Mouse (Mus musculus) heart, adult 2 months (tissue): ENCODE results near the gene Sec61a2. TPM values are rescaled to one million over a fixed set of nuclear protein-coding genes. Genes with fewer than 3 reads are reported as not detected.

Experiments
- DNase-seq, 2 experiments: peaks; one replicate each; pipeline ENCODE4 v3.0.0; 2021
- H3K27ac ChIP-seq: fragments of 200-600 bp; 2 replicates; pipeline ENCODE4 v1.8.1; 2022
- H3K27me3 ChIP-seq: fragments of 200-500 bp; 2 replicates; pipeline ENCODE4 v1.6.1; 2012; ENCODE audit warnings: mild to moderate bottlenecking, low read length, inconsistent platforms, mixed read lengths; ENCODE audit not compliant: control insufficient read depth, insufficient read depth
- H3K36me3 ChIP-seq: fragments of 200-500 bp; 2 replicates; pipeline ENCODE4 v1.6.1; 2012; ENCODE audit warnings: low read length, inconsistent platforms; ENCODE audit not compliant: control insufficient read depth, insufficient read depth
- H3K4me1 ChIP-seq: fragments of 200-500 bp; 2 replicates; pipeline ENCODE4 v1.6.1; 2011; ENCODE audit warnings: low read length; ENCODE audit not compliant: control insufficient read depth, insufficient read depth
- H3K4me3 ChIP-seq: fragments of 200-600 bp; 2 replicates; pipeline ENCODE4 v1.8.1; 2022
- H3K79me2 ChIP-seq: fragments of 200-500 bp; replicated peaks from 2 replicates; pipeline ENCODE4 v1.6.1; 2012; ENCODE audit warnings: mild to moderate bottlenecking, inconsistent platforms, low read length, moderate library complexity, mixed read lengths; ENCODE audit not compliant: control insufficient read depth, insufficient read depth
- H3K9ac ChIP-seq: fragments of 200-500 bp; 2 replicates; pipeline ENCODE4 v1.6.1; 2012; ENCODE audit warnings: low read depth, mild to moderate bottlenecking, control low read depth, inconsistent platforms, low read length, mixed read lengths
- CTCF ChIP-seq: fragments of 200-600 bp; IDR thresholded peaks from 2 replicates; pipeline ENCODE4 v1.8.1; 2022; ENCODE audit warnings: antibody characterized with exemption, mild to moderate bottlenecking, moderate library complexity
- EP300 ChIP-seq: fragments of 200-500 bp; IDR thresholded peaks from 2 replicates; pipeline ENCODE4 v1.6.1; 2011; ENCODE audit warnings: low read depth, low read length, control low read depth; ENCODE audit not compliant: insufficient read depth
- POLR2A ChIP-seq: fragments of 200-500 bp; IDR thresholded peaks from 2 replicates; pipeline ENCODE4 v1.6.1; 2011; ENCODE audit warnings: mild to moderate bottlenecking, low read depth, low read length, control low read depth; ENCODE audit not compliant: insufficient read depth
- WGBS: fragments of 180-500 bp; shearing (Covaris S2); methylation state at CpG from one replicate; pipeline ENCODE4 v1.1.7; 2018; 5-methylcytosine and 5-hydroxymethylcytosine counted together
- intact Hi-C: fragments of 180-260 bp; cut with DNase I; formaldehyde crosslinking; loops from one replicate; pipeline ENCODE4 v1.15.1; 2025
- polyA plus RNA-seq: library from polyadenylated mRNA; depleted of rRNA; stranded (reverse); fragments of >200 nt; gene quantifications from 2 replicates; pipeline ENCODE4 v1.2.3, GENCODE M21; 2012
- total RNA-seq, 2 experiments: library from RNA; stranded (reverse); gene quantifications; 2 replicates each; pipeline ENCODE4 v1.2.3; 2021

The Sec61a2 gene
- total and polyA plus RNA-seq, 3 experiments = 12.1 to 18.4 (median 12.7) TPM

DNA sequence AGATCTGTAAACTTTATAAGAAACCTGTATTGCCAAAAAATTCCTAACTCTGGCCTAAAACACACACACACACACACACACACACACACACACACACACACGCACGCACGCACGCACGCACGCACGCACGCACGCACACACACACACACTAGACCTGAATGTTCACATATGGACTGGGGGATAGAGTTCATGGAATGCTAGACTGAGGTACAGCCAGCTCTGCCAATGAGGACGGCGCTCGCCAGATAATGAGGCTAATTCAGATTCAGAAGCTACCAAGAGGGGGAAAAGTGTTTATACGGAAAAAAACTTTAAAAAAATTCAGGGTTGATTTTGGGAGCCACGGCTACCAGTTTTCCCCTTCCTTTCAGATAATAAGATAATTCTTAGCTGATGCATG is 44.7 kb upstream of the Sec61a2 start:
- Histone ChIP-seq H3K4me1 (no peaks in the 10 kb centered on the region), H3K4me3 (no peak overlapping the region), H3K79me2 (no peaks in the 10 kb centered on the region), H3K36me3 (no peaks in the 10 kb centered on the region), H3K27ac (no peak overlapping the region), H3K9ac (no peak overlapping the region), H3K27me3 (no peaks in the 10 kb centered on the region)
- WGBS = 89% methylated on average over 14 of the region's 14 CpGs
- intact Hi-C loops = no loop called here
- no peak for TF ChIP-seq POLR2A
- no peak for TF ChIP-seq EP300
- no peak for TF ChIP-seq CTCF
- no peak for DNase-seq

DNA sequence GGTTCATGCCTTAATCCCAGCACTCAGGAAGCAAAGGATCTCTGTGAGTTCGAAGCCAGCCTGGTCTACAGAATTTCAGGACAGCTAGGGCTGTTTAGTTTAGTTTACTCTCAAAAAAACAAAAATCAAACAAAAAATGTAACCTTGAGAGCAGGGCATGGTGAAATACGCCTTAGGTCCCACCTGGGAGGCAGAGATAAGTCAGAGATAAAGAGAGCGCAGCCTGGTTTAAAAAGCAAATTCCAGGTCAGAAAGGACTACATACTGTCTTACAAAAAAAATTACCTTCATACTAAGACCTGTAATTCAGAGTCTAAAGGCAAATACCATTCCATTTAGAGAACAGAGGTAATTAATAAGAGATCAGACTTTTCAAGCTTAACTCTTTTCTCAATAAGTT is 44.1 kb upstream of the Sec61a2 start:
- TF ChIP-seq CTCF = no peak
- no peak for TF ChIP-seq EP300
- TF ChIP-seq POLR2A = no peak
- DNase-seq = no peak
- H3K27ac ChIP-seq = no peak overlapping the region
- no peaks in the 10 kb centered on the region for H3K4me1 ChIP-seq
- H3K4me3 ChIP-seq = no peak overlapping the region
- WGBS = 84% methylated on average over 3 of the region's 3 CpGs
- H3K9ac ChIP-seq = no peak overlapping the region
- H3K27me3 ChIP-seq = no peaks in the 10 kb centered on the region
- H3K79me2 ChIP-seq = no peaks in the 10 kb centered on the region
- no peaks in the 10 kb centered on the region for H3K36me3 ChIP-seq
- intact Hi-C loops = no loop called here

DNA sequence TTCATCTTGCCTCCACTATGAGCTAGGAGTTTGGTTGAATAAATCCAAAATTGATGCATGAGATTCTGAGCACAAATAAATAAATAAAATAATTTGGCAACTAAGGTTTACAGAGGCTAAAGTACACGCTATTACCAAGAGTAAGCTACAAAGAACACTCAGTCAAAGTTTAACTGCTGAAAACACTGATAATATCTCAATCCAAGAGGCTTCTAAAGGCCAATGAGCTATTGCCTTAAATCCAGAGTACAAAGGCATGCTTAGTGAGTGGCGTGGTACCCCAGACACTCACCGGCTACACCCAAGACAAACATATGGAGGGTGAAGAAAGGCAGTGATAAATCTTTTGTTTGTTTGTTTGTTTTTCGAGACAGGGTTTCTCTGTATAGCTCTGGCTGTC is 41.3 kb upstream of the Sec61a2 start:
- no peaks in the 10 kb centered on the region for H3K27me3 ChIP-seq
- H3K9ac ChIP-seq = no peak overlapping the region
- H3K27ac ChIP-seq = no peak overlapping the region
- no peak for DNase-seq
- TF ChIP-seq EP300 (no peak), POLR2A (no peak), CTCF (no peak)
- no peak overlapping the region for H3K4me3 ChIP-seq
- no peaks in the 10 kb centered on the region for H3K4me1 ChIP-seq
- H3K36me3 ChIP-seq = no peaks in the 10 kb centered on the region
- 91% methylated on average over 4 of the region's 4 CpGs for WGBS
- H3K79me2 ChIP-seq = no peaks in the 10 kb centered on the region
- intact Hi-C loops = no loop called here

DNA sequence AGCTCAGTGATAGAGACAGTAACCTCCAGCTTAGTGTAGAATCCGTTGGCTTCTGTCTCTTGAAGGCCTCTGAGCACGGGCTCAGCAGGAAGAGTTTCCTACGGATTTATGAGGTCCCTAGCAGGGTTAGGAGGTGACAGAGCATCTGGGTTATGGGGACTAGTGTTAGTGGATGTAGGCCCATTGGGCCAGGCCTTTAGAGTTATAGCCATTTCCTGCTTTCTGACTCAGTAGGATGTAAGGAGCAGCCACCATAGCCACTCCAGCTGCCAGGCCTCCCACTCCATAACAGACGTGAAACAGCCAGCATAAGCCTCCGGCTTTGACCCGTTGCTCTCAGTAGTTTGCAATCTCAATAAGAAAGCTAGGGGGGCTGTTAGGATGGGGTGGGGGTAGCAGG is 40.8 kb upstream of the Sec61a2 start:
- Histone ChIP-seq H3K27me3 (no peaks in the 10 kb centered on the region), H3K79me2 (no peaks in the 10 kb centered on the region), H3K27ac (no peak overlapping the region), H3K36me3 (no peaks in the 10 kb centered on the region), H3K4me1 (no peaks in the 10 kb centered on the region), H3K4me3 (no peak overlapping the region), H3K9ac (no peak overlapping the region)
- intact Hi-C loops = no loop called here
- WGBS = 74% methylated on average over 6 of the region's 6 CpGs
- DNase-seq = no peak
- TF ChIP-seq POLR2A (no peak), CTCF (no peak), EP300 (no peak)

DNA sequence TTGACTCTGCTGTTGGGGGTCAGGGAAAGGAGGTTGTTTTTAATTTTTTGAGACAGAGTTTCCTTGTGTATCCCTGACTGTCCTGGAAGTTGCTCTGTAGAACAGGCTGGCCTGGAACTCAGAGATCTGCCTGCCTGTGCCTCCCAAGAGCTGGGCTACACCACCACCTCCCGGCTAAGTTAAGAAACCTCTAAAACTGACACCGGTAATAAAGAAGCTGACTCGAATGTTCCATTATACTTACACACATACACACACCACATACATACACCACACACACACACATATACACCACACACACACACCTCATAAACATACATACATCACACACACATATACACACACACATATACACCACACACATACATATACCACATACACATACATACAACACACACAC is 39.7 kb upstream of the Sec61a2 start:
- H3K4me3 ChIP-seq = no peak overlapping the region
- H3K36me3 ChIP-seq = no peaks in the 10 kb centered on the region
- H3K79me2 ChIP-seq = no peaks in the 10 kb centered on the region
- H3K27me3 ChIP-seq = no peaks in the 10 kb centered on the region
- H3K9ac ChIP-seq = no peak overlapping the region
- TF ChIP-seq CTCF (no peak), EP300 (no peak), POLR2A (no peak)
- H3K4me1 ChIP-seq = no peaks in the 10 kb centered on the region
- no peak for DNase-seq
- WGBS = 86% methylated on average over 3 of the region's 3 CpGs
- H3K27ac ChIP-seq = no peak overlapping the region
- intact Hi-C loops = no loop called here

DNA sequence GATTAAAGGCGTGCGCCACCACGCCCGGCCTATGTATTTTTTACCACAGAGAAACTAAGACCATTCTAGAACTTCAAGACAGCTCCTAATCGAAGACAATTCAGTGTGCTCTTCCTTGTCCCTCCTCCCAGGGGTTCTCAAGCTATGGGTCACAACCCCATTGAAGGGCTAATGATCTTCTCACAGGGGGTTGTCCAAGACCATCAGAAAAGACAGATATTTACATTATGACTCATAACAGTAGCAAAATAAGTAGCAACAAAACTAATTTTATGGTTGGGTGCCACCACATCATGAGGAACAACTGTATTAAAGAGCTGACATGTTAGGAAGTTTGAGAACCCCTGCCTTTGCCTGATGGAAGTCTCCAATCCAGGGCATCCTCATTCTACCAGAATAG is 36.7 kb upstream of the Sec61a2 start:
- WGBS = 91% methylated on average over 5 of the region's 5 CpGs

More for the DNA sequence above, 36.7 kb upstream of the Sec61a2 start:
- DNase-seq = no peak
- Histone ChIP-seq H3K9ac (no peak overlapping the region), H3K4me3 (no peak overlapping the region), H3K27ac (no peak overlapping the region), H3K27me3 (no peaks in the 10 kb centered on the region), H3K79me2 (no peaks in the 10 kb centered on the region), H3K36me3 (no peaks in the 10 kb centered on the region), H3K4me1 (no peaks in the 10 kb centered on the region)
- intact Hi-C loops = no loop called here
- TF ChIP-seq EP300 = no peak
